Comparison of ENCODE assay signal across 22 mouse cellular contexts in genomic region chr10:51946189-51946588, GRCm38 (mm10).
DNase-seq lines count a peak whose midpoint lies in the region; ATAC-seq lines count a peak whose summit lies in the region.
"Had no signal": no experiment of that assay in that cellular context is flagged by ENCODE, and none has a peak within 500 bp of the region (broad histone marks: within the 10 kb centered on the region; RNA-seq: fewer than 3 reads in every experiment).

No protein-coding gene starts in this region.

- no peak for DNase-seq in kidney, postnatal 25 days
- peak; percentile 23 for DNase-seq in brain, adult 2 months (ENCODE audit: low read depth, low spot score)
- no peak for DNase-seq in thymus, postnatal 14 days
- DNase-seq: adrenal gland, postnatal 25 days; cerebellum, adult 9-10 months; kidney, adult 18-20 months; lung, embryonic 14.5 days; right cerebral cortex, postnatal 14 days; thymus, postnatal 36 days had no signal

- no peak overlapping the region for H3K27ac ChIP-seq in forebrain, embryonic 12.5 days
- H3K27ac ChIP-seq in forebrain, embryonic 16.5 days (ENCODE audit: low read length), result no peak overlapping the region
- no peak overlapping the region for H3K27ac ChIP-seq in kidney, embryonic 16.5 days (ENCODE audit: low read length)
- H3K27ac ChIP-seq in midbrain, embryonic 16.5 days (ENCODE audit: low read length), result no peak overlapping the region
- H3K27ac ChIP-seq: embryonic facial prominence, embryonic 15.5 days; heart, embryonic 15.5 days; hindbrain, embryonic 14.5 days; kidney, postnatal 0 days; limb, embryonic 12.5 days; liver, embryonic 14.5 days; midbrain, embryonic 12.5 days; neural tube, embryonic 12.5 days had no signal

- H3K9ac ChIP-seq in forebrain, embryonic 12.5 days, result no peak overlapping the region
- H3K9ac ChIP-seq in forebrain, embryonic 16.5 days (replicated peaks; ENCODE audit: low read depth, low read length), result no peak overlapping the region
- no peak overlapping the region for H3K9ac ChIP-seq in kidney, embryonic 16.5 days (replicated peaks; ENCODE audit: low read length)
- H3K9ac ChIP-seq in midbrain, embryonic 16.5 days (ENCODE audit: low read depth, low read length), result no peak overlapping the region
- H3K9ac ChIP-seq: embryonic facial prominence, embryonic 15.5 days; heart, embryonic 15.5 days; hindbrain, embryonic 14.5 days; limb, embryonic 12.5 days; liver, embryonic 14.5 days; lung, embryonic 14.5 days; midbrain, embryonic 12.5 days; neural tube, embryonic 12.5 days had no signal

- H3K36me3 ChIP-seq in forebrain, embryonic 12.5 days (replicated peaks), result no peaks in the 10 kb centered on the region
- no peaks in the 10 kb centered on the region for H3K36me3 ChIP-seq in forebrain, embryonic 16.5 days (ENCODE audit: control insufficient read depth, insufficient read depth)
- no peaks in the 10 kb centered on the region for H3K36me3 ChIP-seq in kidney, embryonic 16.5 days (ENCODE audit: insufficient read depth, low read length)
- H3K36me3 ChIP-seq in midbrain, embryonic 16.5 days (ENCODE audit: control insufficient read depth, insufficient read depth, low read length), result no peaks in the 10 kb centered on the region
- H3K36me3 ChIP-seq: embryonic facial prominence, embryonic 15.5 days; heart, embryonic 15.5 days; limb, embryonic 12.5 days; midbrain, embryonic 12.5 days; neural tube, embryonic 12.5 days had no signal

- peaks cover 7% of the 10 kb centered on the region for H3K4me1 ChIP-seq in forebrain, embryonic 12.5 days
- peaks cover 3% of the 10 kb centered on the region; the same call in 1 of the 2 replicates for H3K4me1 ChIP-seq in forebrain, embryonic 16.5 days (replicated peaks; ENCODE audit: control insufficient read depth, insufficient read depth, low read length)
- no peaks in the 10 kb centered on the region for H3K4me1 ChIP-seq in kidney, embryonic 16.5 days (ENCODE audit: insufficient read depth, low read length)
- H3K4me1 ChIP-seq in midbrain, embryonic 16.5 days (ENCODE audit: control insufficient read depth, insufficient read depth, low read length), result no peaks in the 10 kb centered on the region
- H3K4me1 ChIP-seq: midbrain, embryonic 12.5 days had no signal

- no peak overlapping the region for H3K4me2 ChIP-seq in forebrain, embryonic 12.5 days
- no peak overlapping the region for H3K4me2 ChIP-seq in forebrain, embryonic 16.5 days (ENCODE audit: low read length)
- no peak overlapping the region for H3K4me2 ChIP-seq in kidney, embryonic 16.5 days (replicated peaks; ENCODE audit: low read depth, low read length)
- H3K4me2 ChIP-seq in midbrain, embryonic 16.5 days (ENCODE audit: low read length), result no peak overlapping the region
- H3K4me2 ChIP-seq: embryonic facial prominence, embryonic 15.5 days; heart, embryonic 15.5 days; hindbrain, embryonic 14.5 days; limb, embryonic 12.5 days; lung, embryonic 14.5 days; midbrain, embryonic 12.5 days; neural tube, embryonic 12.5 days had no signal

- no peaks in the 10 kb centered on the region for H3K9me3 ChIP-seq in forebrain, embryonic 12.5 days
- H3K9me3 ChIP-seq in forebrain, embryonic 16.5 days (ENCODE audit: control insufficient read depth, low read length), result no peaks in the 10 kb centered on the region
- no peaks in the 10 kb centered on the region for H3K9me3 ChIP-seq in kidney, embryonic 16.5 days (ENCODE audit: low read length)
- H3K9me3 ChIP-seq in midbrain, embryonic 16.5 days (replicated peaks; ENCODE audit: control insufficient read depth, low read length, poor library complexity, severe bottlenecking), result no peaks in the 10 kb centered on the region
- H3K9me3 ChIP-seq: embryonic facial prominence, embryonic 15.5 days; heart, embryonic 15.5 days; limb, embryonic 12.5 days; midbrain, embryonic 12.5 days; neural tube, embryonic 12.5 days had no signal

- ATAC-seq in forebrain, embryonic 12.5 days (ENCODE audit: low FRiP score), result 0 out of 2 replicates have a peak, but pooled peaks have one; percentile 10
- ATAC-seq in forebrain, embryonic 16.5 days, result no peak
- ATAC-seq in kidney, embryonic 16.5 days (ENCODE audit: low FRiP score, low TSS enrichment), result peak; percentile 51; the same call in 1 of the 2 replicates
- ATAC-seq in midbrain, embryonic 16.5 days, result no peak
- ATAC-seq: inflammation-experienced regulatory T-cells, adult 6 months had no signal

- no peaks in the 10 kb centered on the region for H3K27me3 ChIP-seq in forebrain, embryonic 12.5 days
- no peaks in the 10 kb centered on the region for H3K27me3 ChIP-seq in forebrain, embryonic 16.5 days (replicated peaks; ENCODE audit: control insufficient read depth, insufficient read depth, low read length)
- H3K27me3 ChIP-seq in kidney, embryonic 16.5 days (ENCODE audit: insufficient read depth, low read length), result no peaks in the 10 kb centered on the region
- H3K27me3 ChIP-seq in midbrain, embryonic 16.5 days (ENCODE audit: control insufficient read depth, insufficient read depth, low read depth, low read length), result no peaks in the 10 kb centered on the region
- H3K27me3 ChIP-seq: embryonic facial prominence, embryonic 15.5 days; heart, embryonic 15.5 days; limb, embryonic 12.5 days; midbrain, embryonic 12.5 days; neural tube, embryonic 12.5 days had no signal

- H3K4me3 ChIP-seq in forebrain, embryonic 12.5 days (replicated peaks), result no peak overlapping the region
- H3K4me3 ChIP-seq in forebrain, embryonic 16.5 days (replicated peaks; ENCODE audit: low read length), result no peak overlapping the region
- no peak overlapping the region for H3K4me3 ChIP-seq in kidney, embryonic 16.5 days (ENCODE audit: low read length)
- no peak overlapping the region for H3K4me3 ChIP-seq in midbrain, embryonic 16.5 days (ENCODE audit: low read depth, low read length)
- H3K4me3 ChIP-seq: embryonic facial prominence, embryonic 15.5 days; heart, embryonic 15.5 days; limb, embryonic 12.5 days; midbrain, embryonic 12.5 days; neural tube, embryonic 12.5 days had no signal

Comparison
In these comparisons a context has a peak if more than half of its experiments do, and no peak if none do; other contexts are left out.
1. ATAC-seq: peak in forebrain, embryonic 12.5 days (single experiment) and kidney, embryonic 16.5 days (single experiment); none in forebrain, embryonic 16.5 days (single experiment) and midbrain, embryonic 16.5 days (single experiment).